Mouse (Mus musculus): ENCODE results near the gene Tm4sf19. TPM values are rescaled to one million over a fixed set of nuclear protein-coding genes. Genes with fewer than 3 reads are reported as not detected.
"Not testable (repeated sequence)": the region's sequence is repeated elsewhere in the genome, so short reads cannot be mapped to it uniquely, and the experiment has no call there.

Gene Tm4sf19
- polyA plus RNA-seq, 1 experiment from 2014 or later: not detected

DNA sequence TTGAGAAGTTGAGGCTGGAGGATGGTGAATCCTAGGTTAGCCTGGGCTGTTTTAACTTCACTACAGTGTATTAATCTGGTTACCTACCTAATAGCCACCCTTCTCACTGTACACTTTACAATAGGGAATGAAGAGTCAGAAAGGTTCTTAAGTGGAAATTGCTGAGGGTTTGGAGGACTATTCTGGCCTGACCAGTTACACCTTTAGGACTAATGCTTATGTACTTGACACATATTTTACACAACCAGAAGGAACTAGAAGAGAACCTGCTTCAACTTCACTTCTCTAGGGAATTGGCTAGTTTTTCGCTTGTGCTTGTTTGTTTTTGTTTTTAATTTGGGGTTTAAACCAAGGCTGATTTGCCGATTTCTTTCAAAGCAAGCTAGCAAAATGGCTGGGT is 32.8 kb downstream of the Tm4sf19 start:
- no peak overlapping the region for H3K27ac ChIP-seq
- no peaks in the 10 kb centered on the region for H3K36me3 ChIP-seq
- no peak overlapping the region for H3K4me3 ChIP-seq
- peaks cover 21% of the 10 kb centered on the region for H3K4me1 ChIP-seq (replicated peaks)
- no peaks in the 10 kb centered on the region for H3K9me3 ChIP-seq
- WGBS: 83% methylated on average over 2 of the region's 2 CpGs
- DNase-seq (ENCODE audit: low spot score): no peak
- no peaks in the 10 kb centered on the region for H3K27me3 ChIP-seq (ENCODE audit: insufficient read depth, poor library complexity, severe bottlenecking)

DNA sequence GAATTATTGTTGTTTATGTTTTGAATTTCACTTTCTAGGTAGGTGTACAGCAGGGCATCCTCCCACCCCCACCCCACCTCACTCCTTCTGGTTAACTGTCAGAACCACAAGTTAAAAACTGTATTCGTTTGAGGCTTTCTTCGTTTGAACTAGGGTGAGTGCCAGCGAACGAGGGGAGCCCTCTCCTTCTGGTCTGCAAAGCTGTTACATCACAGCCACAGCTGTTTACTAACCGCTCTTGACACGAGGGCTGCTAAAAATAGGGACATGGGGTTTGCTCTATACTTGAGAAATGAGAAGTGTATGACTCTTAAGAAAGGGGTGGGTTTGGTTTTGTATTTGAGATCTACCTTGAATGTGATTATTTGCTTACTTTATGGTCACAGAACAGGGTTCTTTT is 33.8 kb downstream of the Tm4sf19 start:
- WGBS: 75% methylated on average over 6 of the region's 6 CpGs
- peaks cover 21% of the 10 kb centered on the region for H3K4me1 ChIP-seq (replicated peaks)
- no peak for DNase-seq (ENCODE audit: low spot score)

DNA sequence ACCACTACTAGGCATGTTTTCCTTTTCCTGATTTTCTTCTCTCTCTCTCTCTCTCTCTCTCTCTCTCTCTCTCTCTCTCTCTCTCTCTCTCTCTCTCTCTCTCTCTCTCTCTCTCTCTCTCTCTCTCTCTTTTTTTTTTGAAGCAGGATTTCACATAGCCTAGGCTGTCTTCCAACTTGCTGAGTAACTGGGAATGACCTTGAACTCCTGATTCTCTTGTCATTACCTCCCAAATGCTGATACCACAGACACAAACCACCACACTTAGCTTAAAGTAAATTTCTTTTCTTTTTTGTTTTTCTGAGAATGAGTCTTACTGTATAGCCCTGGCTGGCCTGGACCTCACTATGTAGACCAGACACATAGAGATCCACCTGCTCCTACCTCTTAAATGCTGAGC is 34.4 kb downstream of the Tm4sf19 start:
- Histone ChIP-seq H3K27ac (no peak overlapping the region), H3K4me1 (replicated peaks) (peaks cover 16% of the 10 kb centered on the region), H3K27me3 (ENCODE audit: insufficient read depth, poor library complexity, severe bottlenecking) (no peaks in the 10 kb centered on the region), H3K36me3 (no peaks in the 10 kb centered on the region), H3K4me3 (no peak overlapping the region), H3K9me3 (no peaks in the 10 kb centered on the region)
- DNase-seq (ENCODE audit: low spot score): no peak

More for the DNA sequence above, 33.8 kb downstream of the Tm4sf19 start:
- H3K27ac ChIP-seq: no peak overlapping the region
- no peaks in the 10 kb centered on the region for H3K36me3 ChIP-seq
- no peak overlapping the region for H3K4me3 ChIP-seq
- H3K9me3 ChIP-seq: no peaks in the 10 kb centered on the region
- H3K27me3 ChIP-seq (ENCODE audit: insufficient read depth, poor library complexity, severe bottlenecking): no peaks in the 10 kb centered on the region

DNA sequence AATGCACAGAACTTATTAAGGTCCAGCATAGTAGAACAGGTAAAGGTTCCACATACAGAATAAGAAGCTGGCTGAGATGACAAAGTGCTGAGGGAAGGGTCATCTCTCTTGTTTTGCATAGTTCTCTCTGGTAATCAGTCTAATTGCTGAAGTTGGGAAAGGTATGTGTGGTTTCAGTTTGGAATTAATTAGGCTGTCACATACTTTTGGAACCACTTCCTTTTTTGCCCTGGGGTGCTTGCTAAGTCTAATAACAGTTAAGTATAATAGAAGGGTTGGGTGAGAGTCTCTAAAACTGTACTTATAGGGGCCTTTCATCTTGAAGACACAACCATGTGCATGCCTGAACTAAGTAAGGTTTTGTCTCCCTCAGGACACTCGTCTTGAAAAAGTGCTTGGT is 36.4 kb downstream of the Tm4sf19 start:
- Histone ChIP-seq H3K4me3 (no peak overlapping the region), H3K27me3 (ENCODE audit: insufficient read depth, poor library complexity, severe bottlenecking) (no peaks in the 10 kb centered on the region), H3K9me3 (no peaks in the 10 kb centered on the region), H3K4me1 (replicated peaks) (peaks cover 4% of the 10 kb centered on the region), H3K27ac (no peak overlapping the region), H3K36me3 (peaks cover 6% of the 10 kb centered on the region; the same call in 1 of the 2 replicates)
- DNase-seq (ENCODE audit: low spot score): no peak
- 83% methylated on average over 1 of the region's 1 CpGs for WGBS

DNA sequence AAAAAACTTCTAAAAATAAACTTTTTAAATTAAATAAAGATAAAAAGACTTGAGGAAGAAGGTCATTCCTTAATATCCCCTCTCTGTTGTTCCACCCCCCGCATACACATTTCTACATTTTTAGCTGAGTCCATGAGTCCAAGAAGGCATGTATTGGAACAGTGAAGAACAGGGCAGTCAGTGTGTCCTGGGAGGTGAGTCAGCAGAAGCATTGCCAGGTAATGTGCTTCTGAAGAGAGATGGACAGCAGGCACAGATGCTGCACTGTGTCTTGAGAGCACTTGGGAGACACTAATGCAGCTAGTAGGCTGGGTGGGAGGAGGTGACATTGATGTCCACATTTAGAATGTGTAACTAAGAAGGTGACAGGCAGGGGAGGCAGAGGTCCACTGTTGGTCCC is 37.0 kb downstream of the Tm4sf19 start:
- Histone ChIP-seq H3K9me3 (no peaks in the 10 kb centered on the region), H3K27me3 (ENCODE audit: insufficient read depth, poor library complexity, severe bottlenecking) (no peaks in the 10 kb centered on the region), H3K4me1 (replicated peaks) (no peaks in the 10 kb centered on the region), H3K4me3 (no peak overlapping the region), H3K36me3 (peaks cover 7% of the 10 kb centered on the region; the same call in 1 of the 2 replicates), H3K27ac (no peak overlapping the region)
- 98% methylated on average over 1 of the region's 1 CpGs for WGBS
- DNase-seq (ENCODE audit: low spot score): no peak

DNA sequence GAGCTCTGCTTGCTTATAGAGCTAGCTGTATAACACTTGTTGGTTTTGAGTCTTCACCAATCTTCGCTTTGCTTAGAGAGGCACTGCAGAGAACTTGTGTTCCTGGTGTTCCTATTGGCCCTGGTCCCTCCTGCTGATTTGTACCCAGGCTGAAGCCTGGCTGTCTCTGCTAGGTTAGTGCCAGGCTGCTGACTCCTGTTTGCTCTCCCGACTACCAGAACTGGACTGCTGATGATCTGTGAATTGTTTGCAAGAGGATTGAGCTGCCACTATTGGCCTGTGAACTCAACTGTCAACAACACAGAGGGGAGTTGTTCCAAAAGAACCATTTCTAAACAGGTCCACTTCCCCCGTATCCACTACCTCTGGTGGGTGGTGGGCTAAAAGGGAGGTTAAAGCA is 41.1 kb downstream of the Tm4sf19 start:
- 90% methylated on average over 3 of the region's 3 CpGs for WGBS
- Histone ChIP-seq H3K36me3 (peaks cover 11% of the 10 kb centered on the region; the same call in 1 of the 2 replicates), H3K9me3 (no peaks in the 10 kb centered on the region), H3K27ac (no peak overlapping the region), H3K4me3 (no peak overlapping the region), H3K27me3 (ENCODE audit: insufficient read depth, poor library complexity, severe bottlenecking) (no peaks in the 10 kb centered on the region), H3K4me1 (replicated peaks) (no peaks in the 10 kb centered on the region)
- no peak for DNase-seq (ENCODE audit: low spot score)

DNA sequence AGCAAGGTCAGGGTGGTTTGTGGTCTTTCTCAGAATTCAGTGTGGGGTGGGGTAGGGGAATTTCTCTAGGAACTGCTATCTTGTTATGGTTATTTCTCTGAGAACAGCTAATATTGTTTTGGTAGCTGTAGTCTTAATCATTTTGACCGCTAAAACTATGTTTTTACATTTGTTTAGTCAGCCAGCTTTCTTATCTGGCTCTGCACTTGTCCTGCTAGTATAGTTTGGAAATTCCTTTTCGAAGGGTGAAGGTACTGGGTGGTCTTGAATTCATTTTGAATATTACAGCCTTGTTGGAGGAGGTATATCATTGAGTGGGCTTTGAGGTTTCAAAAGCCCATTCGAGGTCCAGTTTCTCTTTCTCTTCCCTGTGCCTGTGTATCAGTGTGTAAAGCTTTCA is 44.3 kb downstream of the Tm4sf19 start:
- 88% methylated on average over 3 of the region's 3 CpGs for WGBS
- not testable (repeated sequence) for H3K9me3 ChIP-seq; H3K27ac ChIP-seq; H3K27me3 ChIP-seq (ENCODE audit: insufficient read depth, poor library complexity, severe bottlenecking); H3K4me1 ChIP-seq (replicated peaks); H3K4me3 ChIP-seq; DNase-seq (ENCODE audit: low spot score)
- peaks cover 11% of the 10 kb centered on the region; the same call in 1 of the 2 replicates for H3K36me3 ChIP-seq

DNA sequence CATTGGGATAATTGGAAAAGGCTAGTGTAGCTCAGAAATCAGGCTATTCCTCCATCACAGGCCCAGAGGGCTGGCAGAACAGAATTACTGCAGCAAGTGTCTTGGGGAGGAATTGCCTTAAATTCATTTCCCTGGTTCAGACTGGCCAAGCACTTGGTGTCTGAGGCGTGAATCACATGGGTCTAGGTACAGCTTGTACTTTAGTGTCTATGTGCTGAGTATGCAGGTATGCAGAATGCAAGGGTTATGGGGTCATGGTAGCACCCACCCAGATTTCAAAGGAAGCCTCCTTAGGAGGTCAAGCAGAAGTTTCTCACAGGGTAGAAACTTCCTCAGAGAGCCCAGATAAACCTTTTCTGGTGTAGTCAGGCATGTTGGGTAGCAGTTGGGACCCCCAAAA is 45.3 kb downstream of the Tm4sf19 start:
- WGBS: 96% methylated on average over 1 of the region's 1 CpGs
- peaks cover 11% of the 10 kb centered on the region; the same call in 1 of the 2 replicates for H3K36me3 ChIP-seq
- H3K9me3 ChIP-seq: no peaks in the 10 kb centered on the region
- H3K4me1 ChIP-seq (replicated peaks): no peaks in the 10 kb centered on the region
- no peak for DNase-seq (ENCODE audit: low spot score)
- H3K27ac ChIP-seq: no peak overlapping the region
- no peak overlapping the region for H3K4me3 ChIP-seq
- H3K27me3 ChIP-seq (ENCODE audit: insufficient read depth, poor library complexity, severe bottlenecking): no peaks in the 10 kb centered on the region

DNA sequence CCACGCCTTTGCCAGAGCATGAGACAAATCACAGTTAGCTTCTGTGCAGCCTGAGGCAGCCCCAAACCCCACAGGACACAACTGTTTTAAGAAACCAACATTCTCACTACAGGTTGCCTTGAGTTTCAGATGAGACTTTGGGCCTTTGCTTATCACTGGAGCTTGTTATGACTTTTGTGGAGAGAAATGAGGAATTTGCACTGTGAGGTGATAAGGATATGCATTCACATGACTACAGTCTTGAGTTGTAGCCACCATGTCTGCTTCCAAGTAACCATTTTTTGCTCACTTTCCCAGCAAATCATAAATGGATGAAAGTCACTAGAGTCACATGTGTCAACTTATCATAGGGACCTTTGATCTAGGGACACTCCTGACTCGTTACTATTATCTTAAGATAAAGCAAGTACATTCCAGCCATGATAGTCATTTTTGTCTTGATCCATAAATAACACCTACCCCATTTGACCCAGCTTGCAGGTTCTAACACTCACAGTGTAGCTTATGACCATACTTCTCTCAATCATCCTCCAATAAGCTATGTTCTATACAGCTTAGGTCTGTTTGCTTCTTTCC is 46.3 kb downstream of the Tm4sf19 start:
- H3K9me3 ChIP-seq: no peaks in the 10 kb centered on the region
- 87% methylated on average over 2 of the region's 2 CpGs for WGBS
- DNase-seq (ENCODE audit: low spot score): no peak
- H3K4me1 ChIP-seq (replicated peaks): no peaks in the 10 kb centered on the region
- H3K27ac ChIP-seq: no peak overlapping the region
- H3K36me3 ChIP-seq: peaks cover 7% of the 10 kb centered on the region; the same call in 1 of the 2 replicates
- no peak overlapping the region for H3K4me3 ChIP-seq
- H3K27me3 ChIP-seq (ENCODE audit: insufficient read depth, poor library complexity, severe bottlenecking): no peaks in the 10 kb centered on the region

DNA sequence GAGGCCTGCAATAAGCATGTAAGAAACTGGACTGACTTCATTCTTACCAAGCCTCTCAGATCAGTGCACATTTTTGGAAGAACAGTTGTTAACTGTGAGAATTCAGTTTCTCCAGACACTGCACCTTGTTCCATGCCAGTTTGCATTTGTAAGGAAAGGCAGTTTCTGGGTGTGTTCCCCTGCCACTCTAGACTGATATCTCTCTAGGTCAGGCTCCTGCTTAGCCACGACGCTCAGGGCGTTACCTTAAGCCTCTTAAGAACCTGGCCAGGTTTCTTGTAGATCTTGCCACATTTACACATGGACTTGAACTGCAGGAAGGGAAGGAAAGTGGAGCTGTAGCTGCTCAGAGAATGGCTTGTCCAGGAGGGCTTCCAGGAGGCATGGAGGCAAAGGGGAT is 49.4 kb downstream of the Tm4sf19 start:
- WGBS: 90% methylated on average over 3 of the region's 3 CpGs
- H3K36me3 ChIP-seq: peaks cover 19% of the 10 kb centered on the region
- no peak for DNase-seq (ENCODE audit: low spot score)
- no peaks in the 10 kb centered on the region for H3K4me1 ChIP-seq (replicated peaks)
- H3K27me3 ChIP-seq (ENCODE audit: insufficient read depth, poor library complexity, severe bottlenecking): no peaks in the 10 kb centered on the region
- H3K27ac ChIP-seq: no peak overlapping the region
- H3K4me3 ChIP-seq: no peak overlapping the region
- no peaks in the 10 kb centered on the region for H3K9me3 ChIP-seq

DNA sequence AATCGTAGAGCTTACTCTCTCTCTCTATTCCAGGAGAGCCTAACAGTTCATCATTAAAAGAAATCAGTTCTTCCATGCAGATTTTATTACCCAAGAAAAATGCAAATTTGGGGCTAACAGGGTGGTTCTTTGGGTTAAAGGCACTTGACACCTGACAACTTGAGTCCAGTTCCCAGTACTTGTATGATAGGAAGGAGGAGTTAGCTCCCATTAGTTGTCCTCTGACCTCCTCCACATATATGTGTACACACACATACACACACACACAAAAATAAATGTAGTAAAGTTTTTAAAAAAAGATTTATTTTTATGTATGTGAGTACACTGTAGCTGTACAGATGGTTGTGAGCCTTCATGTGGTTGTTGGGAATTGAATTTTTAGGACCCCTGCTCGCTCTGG is 49.8 kb downstream of the Tm4sf19 start:
- Histone ChIP-seq H3K27ac (no peak overlapping the region), H3K27me3 (ENCODE audit: insufficient read depth, poor library complexity, severe bottlenecking) (no peaks in the 10 kb centered on the region), H3K4me3 (no peak overlapping the region), H3K4me1 (replicated peaks) (no peaks in the 10 kb centered on the region), H3K9me3 (no peaks in the 10 kb centered on the region), H3K36me3 (peaks cover 23% of the 10 kb centered on the region)
- WGBS: 97% methylated on average over 2 of the region's 2 CpGs
- DNase-seq (ENCODE audit: low spot score): no peak

DNA sequence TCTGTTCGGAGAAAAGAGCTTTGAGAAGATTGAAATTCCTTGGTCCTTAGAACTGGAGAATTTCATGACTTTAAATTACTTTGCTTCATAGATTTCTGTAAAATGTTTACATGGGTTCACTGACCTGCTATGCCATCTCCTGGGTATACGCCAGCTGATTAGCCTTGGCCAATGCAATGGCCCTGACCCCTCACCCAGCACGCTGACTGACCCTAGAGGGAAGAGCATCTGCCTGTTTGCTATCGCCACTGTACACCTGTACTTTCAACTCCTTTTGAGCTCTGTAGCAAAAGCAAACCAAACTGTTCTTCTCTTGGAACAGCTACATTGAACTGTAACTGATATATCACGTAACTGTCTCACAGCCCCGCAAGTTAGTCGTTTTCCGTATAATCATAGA is 52.8 kb downstream of the Tm4sf19 start:
- whole genome bisulfite sequencing: 94% methylated on average over 8 of the region's 8 CpGs
- no peak for DNase-seq (ENCODE audit: low spot score)
- Histone ChIP-seq H3K4me1 (replicated peaks) (no peaks in the 10 kb centered on the region), H3K27me3 (ENCODE audit: insufficient read depth, poor library complexity, severe bottlenecking) (no peaks in the 10 kb centered on the region), H3K36me3 (peaks cover 40% of the 10 kb centered on the region), H3K27ac (no peak overlapping the region), H3K9me3 (no peaks in the 10 kb centered on the region), H3K4me3 (no peak overlapping the region)

DNA sequence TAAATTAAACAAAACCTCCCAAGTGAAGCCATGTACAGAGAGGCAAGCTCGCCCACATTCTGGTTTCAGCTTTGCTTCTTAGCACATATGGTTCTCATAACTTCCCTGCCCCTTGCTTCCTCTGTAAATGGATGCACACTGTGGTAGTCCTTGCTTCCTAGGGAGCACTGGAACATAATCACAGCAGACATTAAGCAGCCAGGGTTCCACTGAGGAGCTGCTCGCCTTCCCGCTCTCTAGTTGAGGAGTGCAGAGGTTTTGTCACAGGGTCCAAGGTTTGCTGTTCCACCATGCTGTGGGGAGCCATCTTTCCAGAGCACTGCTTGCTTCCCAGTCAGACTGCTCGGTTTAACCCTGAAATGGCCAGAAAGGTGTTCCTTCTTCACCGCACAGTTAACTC is 54.3 kb downstream of the Tm4sf19 start:
- no peaks in the 10 kb centered on the region for H3K9me3 ChIP-seq
- H3K36me3 ChIP-seq: peaks cover 48% of the 10 kb centered on the region
- DNase-seq (ENCODE audit: low spot score): peak; percentile 20
- no peaks in the 10 kb centered on the region for H3K4me1 ChIP-seq (replicated peaks)
- WGBS: 76% methylated on average over 5 of the region's 5 CpGs
- no peaks in the 10 kb centered on the region for H3K27me3 ChIP-seq (ENCODE audit: insufficient read depth, poor library complexity, severe bottlenecking)
- no peak overlapping the region for H3K4me3 ChIP-seq
- H3K27ac ChIP-seq: no peak overlapping the region

DNA sequence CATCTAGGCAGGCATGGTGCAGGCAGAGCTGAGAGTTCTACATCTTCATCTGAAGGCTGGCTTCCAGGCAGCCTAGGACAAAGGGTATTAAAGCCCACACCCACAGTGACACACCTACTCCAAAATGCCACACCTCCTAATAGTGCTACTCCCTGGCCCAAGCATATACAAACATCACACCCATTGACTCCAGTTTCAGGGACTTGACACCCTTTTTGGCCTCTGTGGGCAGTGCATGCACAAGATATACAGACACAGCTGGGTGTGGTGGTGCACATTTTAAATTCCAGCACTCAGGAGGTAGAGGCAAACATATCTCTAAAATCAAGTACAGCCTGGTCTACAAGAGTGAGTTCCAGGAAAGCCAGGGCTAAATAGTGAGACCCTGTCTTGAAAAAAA is 55.8 kb downstream of the Tm4sf19 start:
- Histone ChIP-seq H3K27ac (no peak overlapping the region), H3K9me3 (no peaks in the 10 kb centered on the region), H3K27me3 (ENCODE audit: insufficient read depth, poor library complexity, severe bottlenecking) (no peaks in the 10 kb centered on the region), H3K4me3 (no peak overlapping the region), H3K4me1 (replicated peaks) (no peaks in the 10 kb centered on the region), H3K36me3 (peaks cover 50% of the 10 kb centered on the region)
- no peak for DNase-seq (ENCODE audit: low spot score)
